Comparison of ENCODE assay signal across 8 mouse cellular contexts in genomic region chr3:90434073-90434730, GRCm38 (mm10). TPM values are rescaled to one million over a fixed set of nuclear protein-coding genes. Genes with fewer than 3 reads are reported as not detected.
DNase-seq lines count a peak whose midpoint lies in the region; ATAC-seq and TF ChIP-seq lines count a peak whose summit lies in the region.

No protein-coding gene starts in this region.

- ATAC-seq in neural tube, embryonic 11.5 days (ENCODE audit: insufficient read depth, low FRiP score, low TSS enrichment): no peak; the same call in 1 of the 2 replicates
- no peak for ATAC-seq in limb, embryonic 14.5 days (ENCODE audit: low FRiP score, low read depth)

- peaks cover 10% of the 10 kb centered on the region for H3K4me1 ChIP-seq in neural tube, embryonic 11.5 days (ENCODE audit: control insufficient read depth, insufficient read depth, low read length)
- peaks cover 31% of the 10 kb centered on the region for H3K4me1 ChIP-seq in hindbrain, embryonic 10.5 days (replicated peaks)
- peaks cover 12% of the 10 kb centered on the region for H3K4me1 ChIP-seq in limb, embryonic 14.5 days (ENCODE audit: control insufficient read depth, insufficient read depth, low read length)

- no peak overlapping the region for H3K9ac ChIP-seq in neural tube, embryonic 11.5 days (ENCODE audit: low read length)
- peak overlapping the region; percentile 84 for H3K9ac ChIP-seq in limb, embryonic 14.5 days (ENCODE audit: low read depth, low read length, severe bottlenecking)

- H3K4me3 ChIP-seq in neural tube, embryonic 11.5 days (ENCODE audit: low read depth, low read length): peak overlapping the region; percentile 85
- peak overlapping the region; percentile 82 for H3K4me3 ChIP-seq in hindbrain, embryonic 10.5 days
- peak overlapping the region; percentile 65 for H3K4me3 ChIP-seq in limb, embryonic 14.5 days (replicated peaks; ENCODE audit: low read length)
- H3K4me3 ChIP-seq in myocyte: peak overlapping the region; percentile 88

- no peak for DNase-seq in neural tube, embryonic 11.5 days (ENCODE audit: low spot score)
- DNase-seq in neural tube, embryonic 10.5 days (ENCODE audit: extremely low spot score, low spot score): no peak
- no peak for DNase-seq in hindbrain, embryonic 10.5 days (ENCODE audit: low spot score)
- no peak for DNase-seq in limb, embryonic 14.5 days (ENCODE audit: low spot score)
- no peak for DNase-seq in ovary, postnatal 10 days (ENCODE audit: low spot score)
- no peak for DNase-seq in layer of hippocampus, postnatal 10 days (ENCODE audit: low spot score in 2 of 2)
- DNase-seq in spleen, postnatal 4 days (ENCODE audit: low spot score in 2 of 2): no peak

- no peaks in the 10 kb centered on the region for H3K9me3 ChIP-seq in neural tube, embryonic 11.5 days (ENCODE audit: control insufficient read depth, low read length)
- no peaks in the 10 kb centered on the region for H3K9me3 ChIP-seq in hindbrain, embryonic 10.5 days
- no peaks in the 10 kb centered on the region for H3K9me3 ChIP-seq in limb, embryonic 14.5 days (ENCODE audit: control insufficient read depth, low read length)

- H3K27ac ChIP-seq in neural tube, embryonic 11.5 days (ENCODE audit: low read depth, low read length): no peak overlapping the region
- peak overlapping the region; percentile 99 for H3K27ac ChIP-seq in hindbrain, embryonic 10.5 days
- peak overlapping the region; percentile 95; the same call in 1 of the 2 replicates for H3K27ac ChIP-seq in limb, embryonic 14.5 days (replicated peaks; ENCODE audit: low read depth, low read length)

- H3K36me3 ChIP-seq in neural tube, embryonic 11.5 days (ENCODE audit: control insufficient read depth, insufficient read depth, low read length): no peaks in the 10 kb centered on the region
- H3K36me3 ChIP-seq in hindbrain, embryonic 10.5 days: peaks cover 13% of the 10 kb centered on the region
- no peaks in the 10 kb centered on the region for H3K36me3 ChIP-seq in limb, embryonic 14.5 days (ENCODE audit: control insufficient read depth, insufficient read depth, low read length)
- H3K36me3 ChIP-seq in myocyte (ENCODE audit: control insufficient read depth, insufficient read depth): no peaks in the 10 kb centered on the region

- peaks cover 19% of the 10 kb centered on the region for H3K79me2 ChIP-seq in myocyte (ENCODE audit: control insufficient read depth, insufficient read depth)

- no peak overlapping the region for H3ac ChIP-seq in myocyte (ENCODE audit: control insufficient read depth, insufficient read length)

- H3K4me2 ChIP-seq in neural tube, embryonic 11.5 days (ENCODE audit: low read depth): peak overlapping the region; percentile 78
- H3K4me2 ChIP-seq in limb, embryonic 14.5 days (replicated peaks; ENCODE audit: low read depth, low read length, severe bottlenecking): peak overlapping the region; percentile 92
- peak overlapping the region; percentile 95 for H3K4me2 ChIP-seq in myocyte (ENCODE audit: low read depth)

- no peaks in the 10 kb centered on the region for H3K27me3 ChIP-seq in neural tube, embryonic 11.5 days (ENCODE audit: control insufficient read depth, insufficient read depth, low read length)
- no peaks in the 10 kb centered on the region for H3K27me3 ChIP-seq in hindbrain, embryonic 10.5 days (ENCODE audit: insufficient read depth, poor library complexity, severe bottlenecking)
- no peaks in the 10 kb centered on the region for H3K27me3 ChIP-seq in limb, embryonic 14.5 days (ENCODE audit: control insufficient read depth, insufficient read depth, low read length)
- H3K27me3 ChIP-seq in myocyte (ENCODE audit: control insufficient read depth, insufficient read depth, insufficient read length): no peaks in the 10 kb centered on the region

- no peak for TF ChIP-seq POLR2A in limb, embryonic 14.5 days (IDR thresholded peaks at IDR 0.05; ENCODE audit: borderline replicate concordance, extremely low read depth, insufficient read depth, insufficient read length)
- no peak for TF ChIP-seq POLR2A in myocyte (IDR thresholded peaks at IDR 0.05; ENCODE audit: insufficient read length, low read depth)

- WGBS in neural tube, embryonic 11.5 days: 56% methylated on average over 11 of the region's 11 CpGs
- 61% methylated on average over 11 of the region's 11 CpGs for WGBS in hindbrain, embryonic 10.5 days
- WGBS in limb, embryonic 14.5 days: 47% methylated on average over 11 of the region's 11 CpGs

TF ChIP-seq in myocyte, 11 proteins besides CTCF, POLR2A, EP300 and RAD21:
- TF ChIP-seq CEBPB (IDR thresholded peaks at IDR 0.05; ENCODE audit: insufficient read depth, poor library complexity, severe bottlenecking) (no peak), USF1 (IDR thresholded peaks at IDR 0.05; ENCODE audit: low read depth) (no peak), TCF12 (IDR thresholded peaks at IDR 0.05; ENCODE audit: insufficient read depth, poor library complexity, severe bottlenecking) (no peak), MYOD1 (IDR thresholded peaks at IDR 0.05; ENCODE audit: control insufficient read depth in 1 of 3, insufficient read length in 2 of 3, low read depth in 2 of 3) (no peak), POLR2AphosphoS2 (IDR thresholded peaks at IDR 0.05; ENCODE audit: insufficient read length, low read depth) (no peak), SRF (IDR thresholded peaks at IDR 0.05; ENCODE audit: control insufficient read depth, insufficient read length, low read depth) (no peak), E2F4 (IDR thresholded peaks at IDR 0.05; ENCODE audit: insufficient read depth) (no peak), MAX (IDR thresholded peaks at IDR 0.05; ENCODE audit: low read depth) (no peak), MYOG (IDR thresholded peaks at IDR 0.05; ENCODE audit: control insufficient read depth in 1 of 3, insufficient read depth in 1 of 3, insufficient read length in 2 of 3, low read depth in 2 of 3) (no peak), REST (IDR thresholded peaks at IDR 0.05; ENCODE audit: insufficient read depth, insufficient read length) (no peak), TCF3 (IDR thresholded peaks at IDR 0.05; ENCODE audit: insufficient read length, low read depth) (no peak)
TF ChIP-seq in myocyte: peak in this region for 0.

RNA-seq across cellular contexts. Expression of gene Ints3, which starts 0.8 kb away (rescaled TPM):
- polyA plus RNA-seq in neural tube, embryonic 11.5 days (2014; fragmentation: Nextera tagmentation; extraction: Ambion mirVana): 36.8 and 45.8 TPM in 2 replicates
- polyA plus RNA-seq in hindbrain, embryonic 10.5 days (2016; fragmentation: Nextera tagmentation; extraction: Ambion mirVana): 37.6 and 39.7 TPM in 2 replicates
- polyA plus RNA-seq in limb, embryonic 14.5 days (2012; rRNA removed): 52.8 and 55.9 TPM in 2 replicates
- 26.0 and 32.5 TPM in 2 replicates for polyA plus RNA-seq in limb, embryonic 14.5 days (2014; fragmentation: Nextera tagmentation; extraction: Ambion mirVana)
- polyA plus RNA-seq in myocyte (2012; fragmentation: generic; extraction: Trizol): 24.2 TPM
- total RNA-seq in layer of hippocampus, postnatal 10 days (2021): 10 to 100 TPM; 59.6 to 61.2 TPM

RNA-seq across cellular contexts. Expression of gene Npr1, which starts 31.5 kb away (rescaled TPM):
- 3.1 and 3.5 TPM in 2 replicates for polyA plus RNA-seq in neural tube, embryonic 11.5 days (2014; fragmentation: Nextera tagmentation; extraction: Ambion mirVana)
- 3.0 TPM in 2 replicates for polyA plus RNA-seq in hindbrain, embryonic 10.5 days (2016; fragmentation: Nextera tagmentation; extraction: Ambion mirVana)
- 15.5 and 16.0 TPM in 2 replicates for polyA plus RNA-seq in limb, embryonic 14.5 days (2012; rRNA removed)
- 4.8 and 4.9 TPM in 2 replicates for polyA plus RNA-seq in limb, embryonic 14.5 days (2014; fragmentation: Nextera tagmentation; extraction: Ambion mirVana)
- polyA plus RNA-seq in myocyte (2012; fragmentation: generic; extraction: Trizol): 0.22 TPM
- 1 to 10 TPM; 5.2 to 6.6 TPM for total RNA-seq in layer of hippocampus, postnatal 10 days (2021)

RNA-seq across cellular contexts. Expression of gene Ilf2, which starts 41.7 kb away (rescaled TPM):
- polyA plus RNA-seq in neural tube, embryonic 11.5 days (2014; fragmentation: Nextera tagmentation; extraction: Ambion mirVana): 333 and 341 TPM in 2 replicates
- polyA plus RNA-seq in hindbrain, embryonic 10.5 days (2016; fragmentation: Nextera tagmentation; extraction: Ambion mirVana): 315 and 340 TPM in 2 replicates
- polyA plus RNA-seq in limb, embryonic 14.5 days (2012; rRNA removed): 117 and 137 TPM in 2 replicates
- polyA plus RNA-seq in limb, embryonic 14.5 days (2014; fragmentation: Nextera tagmentation; extraction: Ambion mirVana): 169 and 186 TPM in 2 replicates
- polyA plus RNA-seq in myocyte (2012; fragmentation: generic; extraction: Trizol): 50.4 TPM
- 100 to 1,000 TPM; 107 to 109 TPM for total RNA-seq in layer of hippocampus, postnatal 10 days (2021)

RNA-seq across cellular contexts. Expression of gene Slc27a3, which starts 44.5 kb away (rescaled TPM):
- polyA plus RNA-seq in neural tube, embryonic 11.5 days (2014; fragmentation: Nextera tagmentation; extraction: Ambion mirVana): 11.6 and 14.1 TPM in 2 replicates
- 28.5 and 29.1 TPM in 2 replicates for polyA plus RNA-seq in hindbrain, embryonic 10.5 days (2016; fragmentation: Nextera tagmentation; extraction: Ambion mirVana)
- 64.7 and 92.1 TPM in 2 replicates for polyA plus RNA-seq in limb, embryonic 14.5 days (2012; rRNA removed)
- polyA plus RNA-seq in limb, embryonic 14.5 days (2014; fragmentation: Nextera tagmentation; extraction: Ambion mirVana): 30.5 and 34.7 TPM in 2 replicates
- 3.4 TPM for polyA plus RNA-seq in myocyte (2012; fragmentation: generic; extraction: Trizol)
- 10 to 100 TPM; 18.6 to 21.5 TPM for total RNA-seq in layer of hippocampus, postnatal 10 days (2021)

RNA-seq across cellular contexts. Expression of gene Snapin, which starts 56.6 kb away (rescaled TPM):
- 77.3 and 77.7 TPM in 2 replicates for polyA plus RNA-seq in neural tube, embryonic 11.5 days (2014; fragmentation: Nextera tagmentation; extraction: Ambion mirVana)
- 60.9 and 69.1 TPM in 2 replicates for polyA plus RNA-seq in hindbrain, embryonic 10.5 days (2016; fragmentation: Nextera tagmentation; extraction: Ambion mirVana)
- polyA plus RNA-seq in limb, embryonic 14.5 days (2012; rRNA removed): 54.8 and 57.8 TPM in 2 replicates
- polyA plus RNA-seq in limb, embryonic 14.5 days (2014; fragmentation: Nextera tagmentation; extraction: Ambion mirVana): 87.6 and 91.3 TPM in 2 replicates
- polyA plus RNA-seq in myocyte (2012; fragmentation: generic; extraction: Trizol): 33.7 TPM
- 10 to 100 TPM; 43.8 to 46.3 TPM for total RNA-seq in layer of hippocampus, postnatal 10 days (2021)
